Mouse (Mus musculus): ENCODE measurements around the gene Aatf. TPM values are rescaled to one million over a fixed set of nuclear protein-coding genes. Genes with fewer than 3 reads are reported as not detected.

The Aatf gene
- polyA plus RNA-seq (2012; rRNA removed) = 8.4 and 10.0 TPM in 2 replicates

DNA sequence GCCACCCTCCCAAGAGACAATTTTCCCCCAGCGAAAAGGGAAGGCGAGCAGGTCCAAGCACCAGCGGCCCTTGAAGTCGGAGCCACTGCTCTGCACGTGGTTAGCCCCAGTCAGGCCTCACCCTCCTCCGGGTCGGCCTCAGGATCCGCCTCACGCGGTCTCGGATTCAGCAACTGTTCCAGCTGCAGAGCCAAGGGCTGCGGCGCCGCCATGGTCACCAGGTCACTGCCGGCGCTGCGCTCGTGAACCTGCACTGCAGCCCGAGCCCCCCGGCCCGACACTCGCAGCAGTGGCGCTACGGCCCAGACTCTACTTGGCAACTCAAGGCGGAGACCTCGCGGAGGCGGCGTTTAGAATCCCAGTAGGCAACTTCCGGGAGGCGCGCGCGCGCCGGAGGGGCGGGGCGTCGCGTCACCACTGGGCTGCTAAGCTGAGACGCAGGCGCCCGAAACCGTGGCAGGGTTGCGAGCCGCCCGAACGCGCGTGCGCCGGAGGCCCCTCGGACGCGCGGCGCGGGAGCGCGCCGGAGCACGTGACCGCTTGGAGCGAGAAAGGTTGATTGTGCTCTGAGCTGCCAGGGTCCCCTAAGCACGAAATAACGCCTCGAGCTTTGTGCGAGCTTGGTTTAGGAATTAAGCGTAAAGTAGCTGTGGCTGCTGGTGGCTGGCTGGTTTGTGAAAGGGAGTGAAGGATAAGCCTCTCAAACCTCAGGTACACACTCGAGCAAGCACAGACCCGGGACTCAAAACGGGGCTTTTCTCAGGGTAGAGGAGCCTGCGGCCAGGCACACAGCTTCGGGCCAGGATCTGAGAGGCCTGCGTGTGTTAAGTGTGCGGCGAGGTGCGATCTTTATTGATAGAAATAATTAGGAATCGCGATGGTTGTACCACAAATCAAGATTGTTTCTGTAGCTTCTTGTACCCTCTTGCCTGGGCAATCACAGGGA is at the start of gene Aatf:
Aatf (minus strand) TSS at position 352 of the 946 bp plus-strand sequence.
- DNase-seq (ENCODE audit: extremely low spot score in 1 of 2, low spot score in 1 of 2) = peak; percentile 92 to 97

GRCm38 (mm10) chr11:84562758-84563347 is 49.5 kb upstream of the Aatf start:
- DNase-seq (ENCODE audit: extremely low spot score in 1 of 2, low spot score in 1 of 2) = no peak

DNA sequence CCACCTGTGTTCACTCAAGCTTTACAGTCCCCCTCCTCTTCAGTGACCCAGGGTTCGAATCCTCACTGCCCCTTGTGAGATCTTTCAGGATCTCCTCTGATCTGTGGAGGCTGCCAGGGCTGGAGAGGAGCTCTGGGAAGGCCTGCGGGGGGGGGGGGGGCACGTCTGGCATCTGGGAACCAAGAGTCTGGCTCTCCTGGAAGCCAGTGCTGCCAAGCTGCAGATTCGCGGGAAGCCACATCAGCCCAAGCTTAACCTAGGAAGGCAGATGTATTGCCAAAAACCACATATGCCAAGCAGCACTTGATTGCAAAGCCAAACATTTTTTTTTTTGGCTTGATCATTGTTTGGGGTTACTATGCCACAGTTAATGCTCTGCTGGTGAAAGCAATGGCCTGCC is 48.2 kb upstream of the Aatf start:
- no peak for DNase-seq (ENCODE audit: extremely low spot score in 1 of 2, low spot score in 1 of 2)

GRCm38 (mm10) chr11:84553821-84554450 is 40.6 kb upstream of the Aatf start:
- no peak for DNase-seq (ENCODE audit: extremely low spot score in 1 of 2, low spot score in 1 of 2)

DNA sequence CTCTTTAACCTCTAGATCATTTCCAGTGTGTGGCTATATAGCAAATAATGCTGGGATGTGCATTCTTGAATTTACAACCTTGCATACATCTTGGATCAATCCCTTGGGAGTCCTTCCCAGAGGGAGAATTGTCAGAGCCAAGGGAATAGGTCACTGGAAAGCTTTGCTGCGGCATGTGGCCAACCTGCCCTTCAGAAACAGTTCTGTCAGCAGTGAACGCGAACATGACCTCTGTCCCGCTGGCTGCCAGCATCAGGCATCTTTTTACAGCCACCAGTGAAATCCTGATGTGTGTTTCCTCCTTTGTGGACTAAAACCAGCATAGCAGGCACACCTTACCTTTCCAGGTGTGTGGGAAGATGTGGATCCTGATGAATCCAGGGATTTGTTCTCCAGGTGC is 38.0 kb upstream of the Aatf start:
- no peak for DNase-seq (ENCODE audit: extremely low spot score in 1 of 2, low spot score in 1 of 2)

DNA sequence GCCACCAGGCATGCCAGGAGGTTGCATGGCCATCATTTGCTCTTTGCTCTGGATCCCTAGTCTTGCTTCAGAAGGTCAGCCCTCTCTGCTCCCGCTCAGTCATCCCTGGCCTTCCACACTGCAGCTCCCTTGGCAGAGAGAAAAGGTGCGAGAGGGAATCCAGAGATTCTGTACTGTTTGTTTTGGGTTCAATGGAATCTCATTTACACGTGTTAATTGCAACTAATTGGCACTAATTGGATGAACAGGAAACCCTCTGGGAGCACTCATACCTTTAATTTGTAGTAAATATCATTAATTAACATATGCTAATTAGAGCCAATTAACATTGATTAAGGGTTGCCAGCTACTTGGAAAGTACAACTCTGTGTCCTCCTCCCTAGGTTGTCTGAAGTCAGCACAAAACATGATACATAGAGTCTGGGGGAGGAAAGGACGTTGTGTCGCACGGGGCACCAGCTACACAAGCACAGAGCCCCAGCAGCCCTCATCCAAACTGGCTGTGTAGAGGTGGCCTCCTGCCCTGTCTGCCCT is 36.0 kb upstream of the Aatf start:
- DNase-seq (ENCODE audit: extremely low spot score in 1 of 2, low spot score in 1 of 2) = no peak

- DNase-seq (ENCODE audit: extremely low spot score in 1 of 2, low spot score in 1 of 2) = no peak
Observed at GRCm38 (mm10) chr11:84548293-84548692, 35.0 kb upstream of the Aatf start.

GRCm38 (mm10) chr11:84539981-84540380 is 26.7 kb upstream of the Aatf start:
- DNase-seq (ENCODE audit: extremely low spot score in 1 of 2, low spot score in 1 of 2) = no peak

DNA sequence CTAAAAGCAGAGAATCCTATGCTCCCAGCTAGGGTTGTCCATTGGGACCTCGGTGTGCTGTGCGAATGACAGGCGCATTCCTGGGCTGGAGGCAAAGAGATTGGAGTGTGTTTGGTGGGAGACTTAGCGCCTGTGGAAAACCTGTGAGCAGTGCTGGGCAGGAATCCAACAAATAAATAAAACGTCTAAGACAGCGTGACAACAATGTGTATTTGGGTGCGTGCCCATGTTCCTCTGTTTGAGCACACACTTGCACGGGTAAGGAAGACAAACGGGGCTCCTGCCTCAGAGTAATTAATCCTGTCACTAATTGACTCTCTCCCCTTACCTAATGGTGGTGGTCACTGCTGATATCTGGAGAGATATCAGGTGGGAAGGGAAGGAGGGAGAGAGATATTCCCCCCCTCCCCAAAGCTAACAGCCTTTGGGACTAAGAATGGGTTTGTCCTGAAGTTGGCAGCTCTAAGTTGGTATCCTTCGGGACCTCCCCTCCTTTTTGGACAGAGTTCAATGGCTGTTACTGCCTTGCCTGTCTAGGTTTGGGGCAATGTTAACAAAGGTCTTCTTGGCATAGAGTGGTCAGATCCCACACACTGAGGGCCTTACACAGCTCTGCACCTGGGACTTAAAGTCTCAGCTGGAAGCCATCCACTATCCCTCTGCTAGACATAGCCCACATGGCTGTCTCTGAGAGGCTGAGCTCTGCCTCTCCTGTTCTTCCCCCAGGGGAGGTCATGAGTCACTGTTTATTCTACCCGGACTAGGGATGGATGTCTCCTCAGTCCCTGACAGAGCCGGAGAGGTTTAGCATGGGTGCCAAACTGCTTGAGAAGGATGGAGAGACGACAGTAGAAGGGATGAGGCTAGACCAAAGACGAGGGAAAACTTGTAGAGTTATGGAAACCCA is 16.7 kb upstream of the Aatf start:
- no peak for DNase-seq (ENCODE audit: extremely low spot score in 1 of 2, low spot score in 1 of 2)

- no peak for DNase-seq (ENCODE audit: extremely low spot score in 1 of 2, low spot score in 1 of 2)
Observed at GRCm38 (mm10) chr11:84529143-84529755, 15.9 kb upstream of the Aatf start.

DNA sequence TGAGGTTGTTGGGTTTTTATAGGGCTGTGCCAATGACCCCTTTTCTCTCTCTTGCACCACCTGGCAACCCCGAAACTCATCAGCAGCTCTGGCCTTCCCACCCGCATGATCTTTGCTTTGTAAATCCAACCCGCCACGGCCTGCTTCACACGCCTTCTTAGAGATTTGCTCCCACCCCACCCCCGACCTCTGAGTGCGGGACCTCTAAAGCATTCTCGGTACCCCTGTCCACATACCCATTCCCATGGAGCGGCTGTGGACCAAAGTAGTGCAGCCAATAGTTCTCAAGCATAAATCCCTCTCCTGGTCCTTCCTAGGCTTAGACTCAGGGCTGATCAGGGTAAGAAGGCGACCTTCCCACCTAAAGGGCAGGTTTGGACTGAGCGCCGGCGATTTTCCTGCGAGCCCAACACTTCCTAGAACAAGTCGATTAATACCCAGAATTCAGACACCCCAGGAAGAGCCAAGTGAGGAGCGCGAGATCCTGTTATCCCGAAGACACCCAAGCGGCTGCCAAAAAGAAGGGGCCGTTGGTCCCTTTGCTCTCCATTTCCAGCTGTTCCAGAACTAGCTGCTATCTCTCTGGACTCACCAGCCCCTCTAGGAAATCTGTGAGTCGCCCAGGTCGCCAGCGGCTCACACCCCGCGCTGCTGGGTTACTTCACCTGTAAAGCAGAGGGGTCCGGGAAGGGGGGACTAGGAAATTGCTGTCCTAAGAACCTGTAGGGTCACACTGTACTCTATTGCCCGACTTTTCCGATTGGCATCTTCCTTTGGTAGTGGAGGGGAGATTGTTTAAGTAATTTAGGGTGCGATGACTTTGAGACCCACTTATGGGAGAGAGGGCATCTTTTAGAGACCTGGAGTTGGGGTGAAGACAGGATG is 13.9 kb upstream of the Aatf start:
- DNase-seq (ENCODE audit: extremely low spot score in 1 of 2, low spot score in 1 of 2) = no peak

- no peak for DNase-seq (ENCODE audit: extremely low spot score in 1 of 2, low spot score in 1 of 2)
Observed at GRCm38 (mm10) chr11:84526451-84526850, 13.1 kb upstream of the Aatf start.

- no peak for DNase-seq (ENCODE audit: extremely low spot score in 1 of 2, low spot score in 1 of 2)
Observed at GRCm38 (mm10) chr11:84525421-84526274, 12.3 kb upstream of the Aatf start, which contains the start of gene Lhx1. Gene Lhx1 (minus strand): TSS chr11:84525535.

DNA sequence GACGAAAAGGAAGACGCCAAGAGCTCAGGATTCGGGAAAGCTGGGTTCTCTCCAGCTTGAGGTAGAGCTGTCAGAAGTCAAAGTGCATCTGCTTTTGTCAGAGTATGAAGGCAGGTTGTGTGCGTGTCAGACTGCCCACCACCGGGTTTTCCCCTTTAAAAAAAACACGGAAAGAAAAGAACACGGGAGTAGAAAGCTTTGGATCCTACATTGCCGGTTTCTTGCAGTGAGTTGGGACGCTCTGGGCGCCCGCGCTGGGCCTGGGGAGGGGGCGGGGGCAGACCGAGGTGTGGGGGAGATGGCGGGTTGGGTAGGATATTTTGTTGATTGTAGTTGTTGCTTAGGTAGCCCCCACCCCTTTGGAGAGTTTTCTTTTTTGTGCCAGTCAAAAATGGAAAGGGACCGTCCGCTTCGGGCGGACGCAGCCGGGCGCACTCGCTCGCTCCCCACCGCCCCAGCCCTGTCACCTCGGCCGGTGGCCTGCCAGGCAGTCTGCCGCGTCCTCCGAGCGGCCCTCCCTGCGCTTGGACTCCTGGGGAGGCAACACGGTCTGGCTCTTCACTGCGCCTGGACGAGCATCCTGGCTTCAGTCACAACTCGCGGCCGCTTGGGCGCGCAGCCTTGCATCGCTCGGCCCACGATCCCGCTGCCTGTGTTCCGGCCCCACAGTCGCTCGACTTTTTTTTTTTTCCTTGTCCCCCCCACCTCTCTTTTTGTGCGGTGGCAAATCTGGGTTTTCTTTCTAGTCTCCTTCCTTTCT is 11.4 kb upstream of the Aatf start:
- DNase-seq (ENCODE audit: extremely low spot score in 1 of 2, low spot score in 1 of 2) = no peak

DNA sequence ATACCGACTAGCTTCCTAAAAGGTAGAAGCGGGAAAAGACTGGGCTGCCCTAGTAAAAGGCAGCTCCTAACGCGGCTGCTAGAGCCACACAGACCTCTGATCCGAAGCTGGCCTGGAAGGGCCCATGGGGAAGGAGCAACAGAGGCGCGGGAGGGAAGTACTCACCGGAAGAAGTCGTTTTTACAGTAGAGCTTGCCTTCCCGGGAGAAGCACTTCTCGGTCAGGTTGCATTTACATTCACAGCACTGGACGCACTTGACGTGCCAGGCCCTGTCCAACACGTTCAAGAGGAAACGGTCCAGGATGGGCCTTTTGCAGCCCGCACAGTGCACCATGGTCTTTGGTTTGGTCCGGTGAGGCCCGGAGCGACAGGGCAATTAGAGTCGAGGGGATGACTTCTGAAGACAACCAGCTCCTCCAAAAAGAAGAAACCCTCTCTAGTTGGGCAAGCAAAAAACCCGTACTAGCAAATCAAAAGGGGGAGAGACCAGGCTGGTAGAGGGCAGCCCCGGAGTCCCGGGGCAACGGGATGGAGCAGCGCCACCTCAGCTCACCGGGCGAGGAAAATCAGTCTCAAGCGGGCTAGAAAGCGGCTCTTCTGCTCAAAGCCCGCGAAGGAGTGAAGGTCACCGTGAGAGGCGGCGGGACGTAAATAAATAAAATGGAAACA is 10.7 kb upstream of the Aatf start:
- no peak for DNase-seq (ENCODE audit: extremely low spot score in 1 of 2, low spot score in 1 of 2)

- no peak for DNase-seq (ENCODE audit: extremely low spot score in 1 of 2, low spot score in 1 of 2)
Observed at GRCm38 (mm10) chr11:84523321-84523831, 10.1 kb upstream of the Aatf start.
